Mouse (Mus musculus) thymus, postnatal 10 days (tissue): ENCODE data around the gene Crtac1.

Experiments used
- DNase-seq, 2 experiments: peaks; one replicate each; pipeline ENCODE4 v3.0.0; 2021; ENCODE audit warnings: low spot score in 2 of 2

Gene Crtac1

GRCm38 (mm10) chr19:42279611-42280010 is 152.0 kb downstream of the Crtac1 start:
- DNase-seq: no peak

- DNase-seq: no peak
Measured at GRCm38 (mm10) chr19:42278461-42278860, 153.1 kb downstream of the Crtac1 start.

GRCm38 (mm10) chr19:42277288-42277687 is 154.3 kb downstream of the Crtac1 start:
- DNase-seq: no peak

- DNase-seq: peak; percentile 9 to 63
Measured at GRCm38 (mm10) chr19:42272003-42272963, 159.3 kb downstream of the Crtac1 start.

- DNase-seq: no peak
Measured at GRCm38 (mm10) chr19:42271182-42271581, 160.4 kb downstream of the Crtac1 start.

GRCm38 (mm10) chr19:42270119-42270518 is 161.5 kb downstream of the Crtac1 start:
- no peak for DNase-seq

- DNase-seq: no peak
Measured at GRCm38 (mm10) chr19:42268337-42268736, 163.2 kb downstream of the Crtac1 start.

- DNase-seq: no peak
Measured at GRCm38 (mm10) chr19:42263524-42263923, 168.1 kb downstream of the Crtac1 start.

GRCm38 (mm10) chr19:42260486-42260885 is 171.1 kb downstream of the Crtac1 start:
- DNase-seq: no peak

- DNase-seq: no peak
Measured at GRCm38 (mm10) chr19:42258596-42258995, 173.0 kb downstream of the Crtac1 start.

GRCm38 (mm10) chr19:42258031-42258430 is 173.6 kb downstream of the Crtac1 start:
- no peak for DNase-seq

- DNase-seq: no peak
Measured at GRCm38 (mm10) chr19:42257241-42257635, 174.3 kb downstream of the Crtac1 start.

GRCm38 (mm10) chr19:42256611-42257240 is 174.9 kb downstream of the Crtac1 start:
- no peak for DNase-seq

- DNase-seq: peak; percentile 30 to 63
Measured at GRCm38 (mm10) chr19:42255784-42256610, 175.6 kb downstream of the Crtac1 start.

GRCm38 (mm10) chr19:42255438-42255783 is 176.2 kb downstream of the Crtac1 start:
- no peak for DNase-seq

GRCm38 (mm10) chr19:42249976-42250914 is 181.3 kb downstream of the Crtac1 start:
- no peak for DNase-seq

GRCm38 (mm10) chr19:42247519-42247918 is 184.1 kb downstream of the Crtac1 start, which contains the start of gene Golga7b:
Gene Golga7b (plus strand): TSS chr19:42247574.
- no peak for DNase-seq

GRCm38 (mm10) chr19:42246626-42247025 is 185.0 kb downstream of the Crtac1 start:
- no peak for DNase-seq

GRCm38 (mm10) chr19:42243401-42243800 is 188.2 kb downstream of the Crtac1 start:
- no peak for DNase-seq

GRCm38 (mm10) chr19:42240881-42241280 is 190.7 kb downstream of the Crtac1 start:
- DNase-seq: no peak

- no peak for DNase-seq
Measured at GRCm38 (mm10) chr19:42238341-42238715, 193.3 kb downstream of the Crtac1 start.
